In the genomic region with DNA sequence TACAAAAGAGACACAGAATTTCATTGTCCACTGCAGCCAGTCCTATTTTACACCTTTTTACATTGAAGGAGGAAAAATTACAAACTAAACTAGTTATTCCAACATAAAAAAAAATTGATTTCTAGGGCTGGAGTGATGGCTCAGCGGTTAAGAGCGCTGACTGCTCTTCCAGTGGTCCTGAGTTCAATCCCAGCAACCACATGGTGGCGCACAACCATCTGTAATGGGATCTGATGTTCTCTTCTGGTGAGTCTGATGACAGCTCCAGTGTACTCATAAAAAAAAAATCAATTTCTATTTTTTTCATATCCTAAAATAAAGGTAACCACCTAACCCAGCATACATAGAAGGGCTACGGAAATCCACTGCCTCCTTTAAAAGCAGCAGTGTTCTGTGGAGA, we compare ENCODE assay signal across 16 mouse cellular contexts. TPM values are rescaled to one million over a fixed set of nuclear protein-coding genes. Genes with fewer than 3 reads are reported as not detected.
DNase-seq lines count a peak whose midpoint lies in the region; ATAC-seq and TF ChIP-seq lines count a peak whose summit lies in the region.
"Had no signal": no experiment of that assay in that cellular context is flagged by ENCODE, and none has a peak within 500 bp of the region (broad histone marks: within the 10 kb centered on the region; RNA-seq: fewer than 3 reads in every experiment).

No protein-coding gene starts in this region.

- no peaks in the 10 kb centered on the region for H3K27me3 ChIP-seq in forebrain, postnatal 0 days (ENCODE audit: insufficient read depth, low read length)
- H3K27me3 ChIP-seq in forebrain, embryonic 12.5 days = no peaks in the 10 kb centered on the region
- no peaks in the 10 kb centered on the region for H3K27me3 ChIP-seq in stomach, postnatal 0 days (ENCODE audit: control insufficient read depth, insufficient read depth, low read length)
- H3K27me3 ChIP-seq in neural tube, embryonic 15.5 days (replicated peaks) = no peaks in the 10 kb centered on the region
- H3K27me3 ChIP-seq: limb, embryonic 13.5 days; neural tube, embryonic 13.5 days had no signal

- no peak overlapping the region for H3K9ac ChIP-seq in forebrain, postnatal 0 days
- H3K9ac ChIP-seq in forebrain, embryonic 12.5 days = no peak overlapping the region
- H3K9ac ChIP-seq in stomach, postnatal 0 days (ENCODE audit: low read length) = no peak overlapping the region
- H3K9ac ChIP-seq in neural tube, embryonic 15.5 days (replicated peaks) = no peak overlapping the region
- H3K9ac ChIP-seq: limb, embryonic 13.5 days; neural tube, embryonic 13.5 days had no signal

- TF ChIP-seq EP300 in stomach, postnatal 0 days (optimal IDR thresholded peaks at IDR 0.05) = no peak

- no peak overlapping the region for H3K27ac ChIP-seq in forebrain, postnatal 0 days (ENCODE audit: low read depth, low read length)
- H3K27ac ChIP-seq in forebrain, embryonic 12.5 days = no peak overlapping the region
- no peak overlapping the region for H3K27ac ChIP-seq in stomach, postnatal 0 days (replicated peaks)
- no peak overlapping the region for H3K27ac ChIP-seq in neural tube, embryonic 15.5 days (replicated peaks)
- H3K27ac ChIP-seq: forebrain, embryonic 10.5 days; limb, embryonic 13.5 days; macrophage; neural tube, embryonic 13.5 days had no signal

- WGBS in forebrain, postnatal 0 days = 83% methylated on average over 4 of the region's 4 CpGs
- 82% methylated on average over 4 of the region's 4 CpGs for WGBS in forebrain, embryonic 12.5 days
- WGBS in stomach, postnatal 0 days = 84% methylated on average over 4 of the region's 4 CpGs
- WGBS in neural tube, embryonic 15.5 days = 89% methylated on average over 4 of the region's 4 CpGs

- TF ChIP-seq CTCF in forebrain, postnatal 0 days (IDR thresholded peaks at IDR 0.05; ENCODE audit: low read depth) = peak; percentile 36; the same call in 1 of the 2 replicates
- peak; percentile 64 for TF ChIP-seq CTCF in stomach, postnatal 0 days (IDR thresholded peaks at IDR 0.05; ENCODE audit: low read depth)

- H3K9me3 ChIP-seq in forebrain, postnatal 0 days (ENCODE audit: low read length) = no peaks in the 10 kb centered on the region
- no peaks in the 10 kb centered on the region for H3K9me3 ChIP-seq in forebrain, embryonic 12.5 days
- no peaks in the 10 kb centered on the region for H3K9me3 ChIP-seq in stomach, postnatal 0 days (ENCODE audit: control insufficient read depth, low read length)
- H3K9me3 ChIP-seq in neural tube, embryonic 15.5 days (replicated peaks) = no peaks in the 10 kb centered on the region
- H3K9me3 ChIP-seq: forebrain, embryonic 10.5 days; limb, embryonic 13.5 days; neural tube, embryonic 13.5 days had no signal

- no peak for DNase-seq in forebrain, postnatal 0 days
- DNase-seq in kidney, postnatal 36 days = peak; percentile 24 to 59
- no peak for DNase-seq in kidney, adult 18-20 months
- DNase-seq in thymus, postnatal 25 days = peak; percentile 28
- DNase-seq in thymus, postnatal 36 days = no peak
- no peak for DNase-seq in stomach, postnatal 0 days (ENCODE audit: low spot score)
- DNase-seq: cerebellum, adult 8-10 months; thymus, adult 2 months had no signal

- H3K4me1 ChIP-seq in forebrain, postnatal 0 days (ENCODE audit: insufficient read depth) = no peaks in the 10 kb centered on the region
- no peaks in the 10 kb centered on the region for H3K4me1 ChIP-seq in forebrain, embryonic 12.5 days
- H3K4me1 ChIP-seq in stomach, postnatal 0 days (replicated peaks; ENCODE audit: control insufficient read depth, insufficient read depth) = no peaks in the 10 kb centered on the region
- H3K4me1 ChIP-seq in neural tube, embryonic 15.5 days = no peaks in the 10 kb centered on the region
- H3K4me1 ChIP-seq: forebrain, embryonic 10.5 days; limb, embryonic 13.5 days; neural tube, embryonic 13.5 days had no signal

- H3K4me2 ChIP-seq in forebrain, postnatal 0 days (ENCODE audit: low read depth) = no peak overlapping the region
- no peak overlapping the region for H3K4me2 ChIP-seq in forebrain, embryonic 12.5 days
- no peak overlapping the region for H3K4me2 ChIP-seq in stomach, postnatal 0 days (replicated peaks; ENCODE audit: low read depth)
- no peak overlapping the region for H3K4me2 ChIP-seq in neural tube, embryonic 15.5 days
- H3K4me2 ChIP-seq: limb, embryonic 13.5 days; neural tube, embryonic 13.5 days had no signal

- ATAC-seq in forebrain, postnatal 0 days = no peak
- no peak for ATAC-seq in forebrain, embryonic 12.5 days (ENCODE audit: low FRiP score)
- no peak for ATAC-seq in stomach, postnatal 0 days (ENCODE audit: low FRiP score, low TSS enrichment)
- no peak for ATAC-seq in neural tube, embryonic 15.5 days (ENCODE audit: low FRiP score)
- ATAC-seq: intestine, embryonic 16.5 days; midbrain, embryonic 16.5 days had no signal

- peaks cover 78% of the 10 kb centered on the region for H3K36me3 ChIP-seq in forebrain, postnatal 0 days (ENCODE audit: insufficient read depth)
- peaks cover 90% of the 10 kb centered on the region for H3K36me3 ChIP-seq in forebrain, embryonic 12.5 days (replicated peaks)
- H3K36me3 ChIP-seq in stomach, postnatal 0 days (ENCODE audit: control insufficient read depth, insufficient read depth, low read length) = peaks cover 18% of the 10 kb centered on the region
- H3K36me3 ChIP-seq in neural tube, embryonic 15.5 days = peaks cover 89% of the 10 kb centered on the region

- no peak overlapping the region for H3K4me3 ChIP-seq in forebrain, postnatal 0 days (ENCODE audit: low read depth, low read length)
- H3K4me3 ChIP-seq in forebrain, embryonic 12.5 days (replicated peaks) = no peak overlapping the region
- H3K4me3 ChIP-seq in stomach, postnatal 0 days (ENCODE audit: low read depth, low read length) = no peak overlapping the region
- no peak overlapping the region for H3K4me3 ChIP-seq in neural tube, embryonic 15.5 days (replicated peaks)
- H3K4me3 ChIP-seq: forebrain, embryonic 10.5 days; limb, embryonic 13.5 days; neural tube, embryonic 13.5 days had no signal

RNA-seq across cellular contexts. Expression of a gene that starts 20.2 kb away (rescaled TPM):
- total RNA-seq in forebrain, postnatal 0 days (2014; rRNA removed) = 9.6 and 11.7 TPM in 2 replicates
- 3.1 and 4.7 TPM in 2 replicates for polyA plus RNA-seq in forebrain, postnatal 0 days (2015; fragmentation: Nextera tagmentation; extraction: Ambion mirVana)
- 11.2 and 12.3 TPM in 2 replicates for polyA plus RNA-seq in forebrain, embryonic 12.5 days (2016; fragmentation: Nextera tagmentation; extraction: Ambion mirVana)
- 7.5 and 8.0 TPM in 2 replicates for polyA plus RNA-seq in stomach, postnatal 0 days (2015; fragmentation: Nextera tagmentation; extraction: Ambion mirVana)
- 7.9 and 8.8 TPM in 2 replicates for polyA plus RNA-seq in neural tube, embryonic 15.5 days (2015; fragmentation: Nextera tagmentation; extraction: Ambion mirVana)

RNA-seq across cellular contexts. Expression of a gene that starts 20.3 kb away (rescaled TPM):
- total RNA-seq in forebrain, postnatal 0 days (2014; rRNA removed) = 52.6 and 61.5 TPM in 2 replicates
- 18.1 and 23.2 TPM in 2 replicates for polyA plus RNA-seq in forebrain, postnatal 0 days (2015; fragmentation: Nextera tagmentation; extraction: Ambion mirVana)
- 66.6 and 72.2 TPM in 2 replicates for polyA plus RNA-seq in forebrain, embryonic 12.5 days (2016; fragmentation: Nextera tagmentation; extraction: Ambion mirVana)
- 11.5 and 12.2 TPM in 2 replicates for polyA plus RNA-seq in stomach, postnatal 0 days (2015; fragmentation: Nextera tagmentation; extraction: Ambion mirVana)
- polyA plus RNA-seq in neural tube, embryonic 15.5 days (2015; fragmentation: Nextera tagmentation; extraction: Ambion mirVana) = 29.9 and 31.0 TPM in 2 replicates

RNA-seq across cellular contexts. Expression of a gene that starts 21.4 kb away (rescaled TPM):
- 79.0 and 91.8 TPM in 2 replicates for total RNA-seq in forebrain, postnatal 0 days (2014; rRNA removed)
- polyA plus RNA-seq in forebrain, postnatal 0 days (2015; fragmentation: Nextera tagmentation; extraction: Ambion mirVana) = 14.8 and 19.8 TPM in 2 replicates
- polyA plus RNA-seq in forebrain, embryonic 12.5 days (2016; fragmentation: Nextera tagmentation; extraction: Ambion mirVana) = 37.0 and 43.6 TPM in 2 replicates
- polyA plus RNA-seq in stomach, postnatal 0 days (2015; fragmentation: Nextera tagmentation; extraction: Ambion mirVana) = 21.2 and 21.6 TPM in 2 replicates
- polyA plus RNA-seq in neural tube, embryonic 15.5 days (2015; fragmentation: Nextera tagmentation; extraction: Ambion mirVana) = 41.3 and 43.5 TPM in 2 replicates

RNA-seq across cellular contexts. Expression of a gene that starts 28.9 kb away (rescaled TPM):
- total RNA-seq in forebrain, postnatal 0 days (2014; rRNA removed) = 11.6 and 14.1 TPM in 2 replicates
- 21.7 and 24.6 TPM in 2 replicates for polyA plus RNA-seq in forebrain, postnatal 0 days (2015; fragmentation: Nextera tagmentation; extraction: Ambion mirVana)
- polyA plus RNA-seq in forebrain, embryonic 12.5 days (2016; fragmentation: Nextera tagmentation; extraction: Ambion mirVana) = 30.6 and 31.0 TPM in 2 replicates
- 35.5 and 35.8 TPM in 2 replicates for polyA plus RNA-seq in stomach, postnatal 0 days (2015; fragmentation: Nextera tagmentation; extraction: Ambion mirVana)
- 21.7 and 24.6 TPM in 2 replicates for polyA plus RNA-seq in neural tube, embryonic 15.5 days (2015; fragmentation: Nextera tagmentation; extraction: Ambion mirVana)

RNA-seq across cellular contexts. Expression of a gene that starts 38.3 kb away (rescaled TPM):
- total RNA-seq in forebrain, postnatal 0 days (2014; rRNA removed) = 63.7 and 94.6 TPM in 2 replicates
- polyA plus RNA-seq in forebrain, postnatal 0 days (2015; fragmentation: Nextera tagmentation; extraction: Ambion mirVana) = 87.0 and 101 TPM in 2 replicates
- 14.9 and 15.9 TPM in 2 replicates for polyA plus RNA-seq in forebrain, embryonic 12.5 days (2016; fragmentation: Nextera tagmentation; extraction: Ambion mirVana)
- polyA plus RNA-seq in stomach, postnatal 0 days (2015; fragmentation: Nextera tagmentation; extraction: Ambion mirVana) = 13.1 and 13.6 TPM in 2 replicates
- 37.9 and 39.3 TPM in 2 replicates for polyA plus RNA-seq in neural tube, embryonic 15.5 days (2015; fragmentation: Nextera tagmentation; extraction: Ambion mirVana)

Comparison
In these comparisons a context has a peak if more than half of its experiments do, and no peak if none do; other contexts are left out.
1. DNase-seq: peak in kidney, postnatal 36 days (2 of 2) and thymus, postnatal 25 days (single experiment); none in forebrain, postnatal 0 days (single experiment), kidney, adult 18-20 months (single experiment), thymus, postnatal 36 days (0 of 2) and stomach, postnatal 0 days (single experiment).